Mouse (Mus musculus) kidney, adult 2 months (tissue): ENCODE data around the gene Gtf3a. TPM values are rescaled to one million over a fixed set of nuclear protein-coding genes. Genes with fewer than 3 reads are reported as not detected.
"Not testable (repeated sequence)": the region's sequence is repeated elsewhere in the genome, so short reads cannot be mapped to it uniquely, and the experiment has no call there.

ENCODE experiments used
- DNase-seq: peaks from one replicate; pipeline ENCODE4 v3.0.0; 2021
- H3K27ac ChIP-seq: fragments of 200-500 bp; 2 replicates; pipeline ENCODE4 v1.5.1; 2012; ENCODE audit warnings: low read depth, low read length, control low read depth, inconsistent platforms; ENCODE audit not compliant: insufficient read depth
- H3K27me3 ChIP-seq: fragments of 200-500 bp; replicated peaks from 2 replicates; pipeline ENCODE4 v1.6.1; 2012; ENCODE audit warnings: mild to moderate bottlenecking, moderate library complexity, low read length, inconsistent platforms; ENCODE audit not compliant: control insufficient read depth, insufficient read depth
- H3K36me3 ChIP-seq: fragments of 200-500 bp; 2 replicates; pipeline ENCODE4 v1.6.1; 2012; ENCODE audit warnings: mild to moderate bottlenecking, moderate library complexity, low read length, inconsistent platforms; ENCODE audit not compliant: control insufficient read depth, insufficient read depth
- H3K4me1 ChIP-seq: fragments of 200-500 bp; 2 replicates; pipeline ENCODE4 v1.6.1; 2011; ENCODE audit warnings: low read length; ENCODE audit not compliant: control insufficient read depth, insufficient read depth
- H3K4me3 ChIP-seq: fragments of 200-500 bp; 2 replicates; pipeline ENCODE4 v1.5.1; 2011; ENCODE audit warnings: mild to moderate bottlenecking, low read depth, low read length, control low read depth; ENCODE audit not compliant: insufficient read depth
- CTCF ChIP-seq: fragments of 200-500 bp; conservative IDR thresholded peaks from 2 replicates; pipeline ENCODE4 v1.5.1; 2011; ENCODE audit warnings: low read depth, mild to moderate bottlenecking, control low read depth, low read length, moderate library complexity, mixed read lengths; ENCODE audit not compliant: insufficient read depth, insufficient read length
- POLR2A ChIP-seq: fragments of 200-500 bp; IDR thresholded peaks from one replicate; pipeline ENCODE4 v1.6.1; 2011; ENCODE audit warnings: low read depth, low read length, control low read depth
- WGBS: fragments of 180-500 bp; shearing (Covaris S2); methylation state at CpG from one replicate; pipeline ENCODE4 v1.1.7; 2018; 5-methylcytosine and 5-hydroxymethylcytosine counted together
- polyA plus RNA-seq: library from polyadenylated mRNA; depleted of rRNA; stranded (reverse); fragments of >200 nt; gene quantifications from 2 replicates; pipeline ENCODE4 v1.2.3, GENCODE M21; 2012

Gtf3a gene
- polyA plus RNA-seq, 1 experiment, result 52.3 TPM

DNA sequence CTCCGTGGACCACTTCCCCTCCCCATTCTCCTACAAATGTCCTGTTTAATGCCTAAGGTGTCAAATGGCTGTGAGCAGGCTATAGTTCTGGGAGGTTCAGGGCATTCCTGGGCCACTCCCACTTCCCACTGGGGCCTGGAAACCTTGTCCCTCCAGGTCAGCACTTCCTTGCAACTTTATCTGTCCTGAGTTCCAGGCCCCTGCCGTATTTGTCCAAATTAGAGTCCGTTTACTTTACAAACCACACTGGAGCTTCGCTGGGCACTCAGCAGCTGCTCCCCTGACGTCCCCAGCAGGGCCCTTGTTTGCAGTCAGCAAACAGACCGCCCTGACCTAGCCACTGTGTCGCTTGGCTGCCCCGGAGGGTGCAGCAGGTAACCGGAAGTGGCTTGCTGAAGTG lies 36.3 kb upstream of the Gtf3a start:
- no peaks in the 10 kb centered on the region for H3K4me1 ChIP-seq
- 18% methylated on average over 9 of the region's 9 CpGs for WGBS
- H3K27me3 ChIP-seq, result no peaks in the 10 kb centered on the region
- H3K27ac ChIP-seq, result no peak overlapping the region
- H3K36me3 ChIP-seq, result no peaks in the 10 kb centered on the region
- TF ChIP-seq CTCF, result no peak
- TF ChIP-seq POLR2A, result no peak
- no peak overlapping the region for H3K4me3 ChIP-seq
- DNase-seq, result no peak

DNA sequence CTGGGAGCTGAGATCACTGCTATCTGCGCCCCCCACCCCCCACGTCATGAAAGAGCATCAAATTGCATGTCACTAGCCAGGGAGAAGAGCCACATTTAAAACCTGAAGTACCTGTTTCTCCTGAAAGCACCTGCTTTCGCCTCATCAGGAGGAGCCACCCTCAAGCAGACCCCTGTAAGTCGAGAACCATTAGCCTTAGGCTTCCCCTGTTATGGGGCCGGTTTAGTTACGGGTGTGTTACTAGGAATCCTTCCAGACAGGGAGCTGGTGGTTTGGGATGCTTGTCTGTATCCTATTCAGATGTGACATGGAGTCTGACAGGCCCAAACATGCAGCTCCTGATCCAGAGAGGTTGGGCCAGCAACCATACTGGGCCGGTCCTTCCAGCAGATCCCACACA lies 35.1 kb upstream of the Gtf3a start:
- DNase-seq, result no peak
- whole genome bisulfite sequencing, result 91% methylated on average over 7 of the region's 7 CpGs
- TF ChIP-seq CTCF (no peak), POLR2A (no peak)
- H3K4me3 ChIP-seq, result no peak overlapping the region
- H3K27ac ChIP-seq, result no peak overlapping the region
- no peaks in the 10 kb centered on the region for H3K27me3 ChIP-seq
- no peaks in the 10 kb centered on the region for H3K4me1 ChIP-seq
- no peaks in the 10 kb centered on the region for H3K36me3 ChIP-seq

DNA sequence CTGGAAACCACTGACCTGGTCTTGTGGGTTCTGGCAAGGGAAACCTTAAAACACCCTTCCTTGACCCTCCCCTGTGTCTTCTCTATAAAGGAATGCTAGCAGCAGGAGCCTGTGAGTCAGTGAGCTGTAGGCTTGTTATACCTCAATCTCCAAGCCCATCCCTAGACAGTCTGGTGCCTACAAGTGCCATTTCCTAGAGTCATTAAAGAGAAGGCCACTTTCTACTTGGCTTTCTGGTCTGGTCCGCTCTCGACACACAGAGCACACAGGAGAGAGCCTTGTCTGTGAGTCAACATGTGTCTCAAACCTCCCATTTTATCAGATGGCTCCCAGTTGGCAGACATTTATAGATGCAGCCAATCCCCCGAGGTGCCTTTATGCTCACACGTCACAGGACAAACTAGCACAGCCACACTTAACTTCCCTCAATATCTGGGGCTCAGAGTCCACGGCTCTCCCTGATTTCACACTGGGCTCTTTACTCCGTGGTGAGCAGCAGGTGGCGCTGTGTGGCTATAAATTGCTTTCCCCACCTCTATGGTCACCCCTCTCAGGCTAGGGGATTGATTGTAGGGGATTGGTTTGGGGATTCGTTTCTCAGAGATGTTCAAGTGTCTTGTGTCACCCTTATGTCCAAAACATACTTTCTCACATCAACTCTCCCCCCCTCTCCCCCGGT lies 34.2 kb upstream of the Gtf3a start:
- Histone ChIP-seq H3K36me3 (no peaks in the 10 kb centered on the region), H3K27me3 (no peaks in the 10 kb centered on the region), H3K4me3 (no peak overlapping the region), H3K4me1 (no peaks in the 10 kb centered on the region), H3K27ac (no peak overlapping the region)
- 24% methylated on average over 9 of the region's 9 CpGs for WGBS
- DNase-seq, result peak; percentile 56
- peak; percentile 85 for TF ChIP-seq CTCF
- no peak for TF ChIP-seq POLR2A

DNA sequence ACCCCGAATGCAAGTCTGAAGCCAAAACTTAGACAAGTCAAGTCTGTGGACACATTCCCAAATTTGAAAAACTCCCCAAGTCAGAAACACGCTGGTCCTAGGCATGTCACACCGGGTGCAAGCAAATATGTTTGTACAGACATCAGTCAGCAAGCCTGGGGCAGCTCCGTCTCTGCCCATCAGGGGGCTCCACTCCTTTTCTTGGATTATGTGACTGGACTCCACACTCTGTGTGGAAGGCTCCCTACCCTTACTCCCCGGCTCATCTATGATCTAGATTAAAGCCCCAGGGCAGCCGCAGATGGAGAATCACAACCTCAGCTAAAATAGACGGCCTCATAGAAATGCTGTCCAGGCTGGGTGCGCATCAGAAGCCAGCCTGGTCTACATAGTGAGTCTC lies 32.2 kb upstream of the Gtf3a start:
- H3K27ac ChIP-seq, result no peak overlapping the region
- no peaks in the 10 kb centered on the region for H3K27me3 ChIP-seq
- DNase-seq, result no peak
- no peaks in the 10 kb centered on the region for H3K4me1 ChIP-seq
- 81% methylated on average over 8 of the region's 8 CpGs for WGBS
- no peak overlapping the region for H3K4me3 ChIP-seq
- 0 out of 2 replicates have a peak, but pooled peaks have one; percentile 23 for TF ChIP-seq CTCF
- TF ChIP-seq POLR2A, result no peak
- no peaks in the 10 kb centered on the region for H3K36me3 ChIP-seq

DNA sequence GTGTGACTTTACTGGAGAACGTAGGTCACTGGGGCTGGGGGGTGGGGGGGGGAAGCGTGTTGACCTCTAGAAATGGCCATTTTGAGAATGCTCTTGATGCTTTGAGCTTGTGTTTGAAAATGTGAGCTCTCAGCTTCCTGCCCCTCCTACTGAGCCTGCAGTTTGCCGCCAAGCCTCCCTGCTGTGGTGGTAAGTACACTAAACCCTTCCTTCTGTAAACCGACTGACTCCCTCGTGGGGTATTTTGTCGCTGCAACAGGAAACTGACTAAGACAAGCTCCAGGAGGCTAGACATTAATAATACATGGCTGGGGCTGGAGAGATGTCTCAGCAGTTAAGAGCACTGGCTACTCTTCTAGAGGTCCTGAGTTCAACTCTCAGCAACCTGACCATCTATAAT lies 31.7 kb upstream of the Gtf3a start:
- Histone ChIP-seq H3K4me3 (no peak overlapping the region), H3K4me1 (no peaks in the 10 kb centered on the region), H3K27me3 (no peaks in the 10 kb centered on the region), H3K27ac (no peak overlapping the region), H3K36me3 (no peaks in the 10 kb centered on the region)
- DNase-seq, result no peak
- WGBS, result 50% methylated on average over 6 of the region's 6 CpGs
- TF ChIP-seq CTCF, result no peak
- TF ChIP-seq POLR2A, result no peak

DNA sequence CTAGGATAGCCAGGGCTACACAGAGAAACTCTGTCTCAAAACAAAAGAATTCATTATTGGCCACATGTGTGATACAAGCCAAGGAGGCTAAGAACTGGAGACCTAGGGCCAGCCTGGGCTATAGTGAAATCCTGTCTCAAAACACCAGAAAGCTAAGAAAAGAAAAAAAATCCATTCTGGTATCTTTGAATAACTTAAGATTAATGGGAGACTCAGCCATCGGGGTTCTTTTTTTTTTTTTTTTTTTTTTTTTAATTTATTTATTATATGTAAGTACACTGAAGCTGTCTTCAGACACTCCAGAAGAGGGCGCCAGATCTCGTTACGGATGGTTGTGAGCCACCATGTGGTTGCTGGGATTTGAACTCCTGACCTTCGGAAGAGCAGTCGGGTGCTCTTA lies 31.1 kb upstream of the Gtf3a start:
- not testable (repeated sequence) for H3K36me3 ChIP-seq, DNase-seq, H3K27ac ChIP-seq, H3K4me1 ChIP-seq, H3K27me3 ChIP-seq, H3K4me3 ChIP-seq
- 79% methylated on average over 6 of the region's 6 CpGs for WGBS

DNA sequence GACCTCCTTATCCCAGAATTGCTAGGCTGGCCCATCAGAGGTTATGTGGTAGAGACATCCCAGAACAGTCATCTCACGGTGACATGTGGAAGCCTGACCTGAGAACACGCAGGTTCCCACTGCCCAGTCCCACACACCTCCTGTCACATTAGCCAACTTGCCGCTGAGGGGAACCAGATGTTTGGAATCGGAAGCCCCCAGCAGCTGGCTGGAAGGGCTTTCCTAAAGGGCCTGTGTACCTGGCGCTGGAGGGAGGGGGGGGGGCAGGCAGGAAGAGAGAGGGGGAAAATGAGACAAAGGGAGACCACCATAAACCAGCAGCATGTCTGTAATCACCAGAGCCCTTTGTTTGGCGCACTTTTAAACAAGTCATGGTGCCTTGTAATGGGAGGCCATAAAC lies 28.6 kb upstream of the Gtf3a start:
- Histone ChIP-seq H3K4me3 (no peak overlapping the region), H3K4me1 (no peaks in the 10 kb centered on the region), H3K27me3 (no peaks in the 10 kb centered on the region), H3K36me3 (no peaks in the 10 kb centered on the region), H3K27ac (no peak overlapping the region)
- DNase-seq, result no peak
- WGBS, result 41% methylated on average over 6 of the region's 6 CpGs
- no peak for TF ChIP-seq POLR2A
- TF ChIP-seq CTCF, result no peak
